Mouse (Mus musculus) kidney, embryonic 14.5 days (tissue): ENCODE data around the gene Ppm1f. TPM values are rescaled to one million over a fixed set of nuclear protein-coding genes. Genes with fewer than 3 reads are reported as not detected.

Source experiments
- ATAC-seq: fragments of 200-750 bp; cut with Nextera tagmentation; 2 replicates; pipeline ENCODE4 v1.8.0; 2017; ENCODE audit warnings: moderate number of reproducible peaks, mild to moderate bottlenecking, moderate TSS enrichment, moderate library complexity; ENCODE audit not compliant: low FRiP score, low TSS enrichment
- H3K27ac ChIP-seq: fragments of 300-500 bp; sonication (generic); 2 replicates; pipeline ENCODE4 v1.5.1; 2014; ENCODE audit warnings: low read depth, mild to moderate bottlenecking, low read length, moderate library complexity, mixed read lengths
- H3K27me3 ChIP-seq: fragments of 300-500 bp; sonication (generic); 2 replicates; pipeline ENCODE4 v1.6.1; 2014; ENCODE audit warnings: mild to moderate bottlenecking, low read length; ENCODE audit not compliant: control insufficient read depth, insufficient read depth
- H3K36me3 ChIP-seq: fragments of 300-500 bp; sonication (generic); 2 replicates; pipeline ENCODE4 v1.6.1; 2014; ENCODE audit warnings: low read length, mixed read lengths; ENCODE audit not compliant: control insufficient read depth, insufficient read depth
- H3K4me1 ChIP-seq: fragments of 300-500 bp; sonication (generic); 2 replicates; pipeline ENCODE4 v1.6.1; 2014; ENCODE audit warnings: low read length, mixed read lengths; ENCODE audit not compliant: control insufficient read depth, insufficient read depth
- H3K4me2 ChIP-seq: fragments of 300-500 bp; sonication (generic); replicated peaks from 2 replicates; pipeline ENCODE4 v1.6.1; 2014; ENCODE audit warnings: low read depth, mild to moderate bottlenecking, low read length
- H3K4me3 ChIP-seq: fragments of 300-500 bp; sonication (generic); 2 replicates; pipeline ENCODE4 v1.5.1; 2014; ENCODE audit warnings: mild to moderate bottlenecking, low read length
- H3K9ac ChIP-seq: fragments of 300-500 bp; sonication (generic); 2 replicates; pipeline ENCODE4 v1.6.1; 2014; ENCODE audit warnings: low read depth, mild to moderate bottlenecking, low read length, moderate library complexity
- H3K9me3 ChIP-seq: fragments of 300-500 bp; sonication (generic); 2 replicates; pipeline ENCODE4 v1.6.1; 2016; ENCODE audit warnings: low read length; ENCODE audit not compliant: control insufficient read depth
- WGBS: fragments of 180-500 bp; shearing (Covaris S2); extraction: QIAGEN DNeasy Blood & Tissue Kit; methylation state at CpG from one replicate; pipeline ENCODE4 v1.1.7; 2014; 5-methylcytosine and 5-hydroxymethylcytosine counted together
- polyA plus RNA-seq: library from polyadenylated mRNA; unstranded; fragments of >200 nt; fragmentation: Nextera tagmentation; extraction: Ambion mirVana; gene quantifications from 2 replicates; pipeline ENCODE4 v1.2.1, GENCODE M21; 2014

Gene Ppm1f
- polyA plus RNA-seq, 1 experiment from 2014 or later: 21.3 TPM

DNA sequence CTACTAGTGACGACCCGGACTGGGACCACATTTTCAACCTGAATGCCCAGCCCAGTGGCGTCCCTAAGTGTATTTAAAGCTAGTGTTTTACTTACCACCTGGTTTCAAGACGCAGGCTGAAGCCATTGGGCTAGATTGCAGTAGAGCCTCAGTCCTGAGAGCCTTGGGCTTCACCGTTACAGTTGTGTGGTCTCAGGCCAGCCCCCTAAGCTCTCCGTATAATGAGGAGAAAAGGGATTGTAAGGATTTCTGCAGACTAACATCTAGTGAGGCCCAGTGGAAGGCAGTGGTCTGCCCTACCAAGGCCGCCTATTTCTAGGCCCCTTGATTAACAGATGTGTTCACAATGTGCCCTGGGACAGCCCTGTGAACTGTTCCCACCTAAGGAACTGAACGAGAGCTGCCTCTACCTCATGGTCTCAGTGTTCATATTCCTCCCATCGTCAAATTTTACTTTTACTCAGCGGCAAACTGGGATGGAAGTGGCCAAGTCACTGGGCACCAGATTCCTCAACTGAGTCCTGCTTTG lies 851 bp downstream of the Ppm1f start:
- Histone ChIP-seq H3K4me3 (peak overlapping the region; percentile 63), H3K9me3 (no peaks in the 10 kb centered on the region), H3K27me3 (no peaks in the 10 kb centered on the region), H3K4me1 (no peaks in the 10 kb centered on the region), H3K4me2 (peak overlapping the region; percentile 77), H3K9ac (peak overlapping the region; percentile 71), H3K36me3 (peaks cover 18% of the 10 kb centered on the region), H3K27ac (no peak overlapping the region; the same call in 1 of the 2 replicates)
- no peak for ATAC-seq
- 21% methylated on average over 10 of the region's 10 CpGs for WGBS

DNA sequence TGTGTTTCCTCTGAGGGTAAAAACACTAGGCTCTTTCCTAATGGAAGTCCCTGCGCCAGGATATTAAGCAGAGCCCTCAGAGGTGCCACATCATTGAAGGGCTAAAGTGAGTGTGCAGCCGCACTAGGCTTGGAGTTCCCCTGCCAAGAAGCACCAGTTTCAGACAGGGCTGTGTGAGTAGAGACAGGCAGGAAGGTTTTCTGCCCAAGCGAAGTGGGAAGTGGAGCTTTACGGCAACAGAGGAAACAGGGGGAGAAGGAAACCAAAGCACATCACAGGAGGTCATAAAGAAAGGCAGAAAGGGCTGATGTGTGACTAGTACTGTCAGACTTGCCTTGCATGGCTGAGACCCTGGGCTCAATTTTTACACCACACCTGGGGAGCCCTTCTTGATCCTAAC lies 6.1 kb downstream of the Ppm1f start:
- no peak overlapping the region for H3K27ac ChIP-seq
- no peaks in the 10 kb centered on the region for H3K27me3 ChIP-seq
- no peak overlapping the region for H3K4me2 ChIP-seq
- H3K9ac ChIP-seq: no peak overlapping the region
- no peaks in the 10 kb centered on the region for H3K9me3 ChIP-seq
- ATAC-seq: no peak
- no peak overlapping the region for H3K4me3 ChIP-seq
- 67% methylated on average over 4 of the region's 4 CpGs for WGBS
- no peaks in the 10 kb centered on the region for H3K4me1 ChIP-seq
- peaks cover 17% of the 10 kb centered on the region for H3K36me3 ChIP-seq

GRCm38 (mm10) chr16:16903188-16903587 lies 6.9 kb downstream of the Ppm1f start:
- Histone ChIP-seq H3K27me3 (no peaks in the 10 kb centered on the region), H3K9ac (no peak overlapping the region; the same call in 1 of the 2 replicates), H3K9me3 (no peaks in the 10 kb centered on the region), H3K27ac (no peak overlapping the region), H3K4me1 (no peaks in the 10 kb centered on the region), H3K4me3 (no peak overlapping the region), H3K4me2 (no peak overlapping the region), H3K36me3 (peaks cover 20% of the 10 kb centered on the region)
- no peak; the same call in 1 of the 2 replicates for ATAC-seq
- WGBS: 87% methylated on average over 5 of the region's 5 CpGs

- H3K4me1 ChIP-seq: no peaks in the 10 kb centered on the region
- H3K4me2 ChIP-seq: no peak overlapping the region
- ATAC-seq: no peak
- H3K9me3 ChIP-seq: no peaks in the 10 kb centered on the region
- WGBS: 72% methylated on average over 6 of the region's 6 CpGs
- no peak overlapping the region for H3K9ac ChIP-seq
- no peaks in the 10 kb centered on the region for H3K27me3 ChIP-seq
- peaks cover 54% of the 10 kb centered on the region for H3K36me3 ChIP-seq
- H3K4me3 ChIP-seq: no peak overlapping the region
- H3K27ac ChIP-seq: peak overlapping the region; percentile 62; the same call in 1 of the 2 replicates
Observed at GRCm38 (mm10) chr16:16907799-16908198, 11.5 kb downstream of the Ppm1f start.

DNA sequence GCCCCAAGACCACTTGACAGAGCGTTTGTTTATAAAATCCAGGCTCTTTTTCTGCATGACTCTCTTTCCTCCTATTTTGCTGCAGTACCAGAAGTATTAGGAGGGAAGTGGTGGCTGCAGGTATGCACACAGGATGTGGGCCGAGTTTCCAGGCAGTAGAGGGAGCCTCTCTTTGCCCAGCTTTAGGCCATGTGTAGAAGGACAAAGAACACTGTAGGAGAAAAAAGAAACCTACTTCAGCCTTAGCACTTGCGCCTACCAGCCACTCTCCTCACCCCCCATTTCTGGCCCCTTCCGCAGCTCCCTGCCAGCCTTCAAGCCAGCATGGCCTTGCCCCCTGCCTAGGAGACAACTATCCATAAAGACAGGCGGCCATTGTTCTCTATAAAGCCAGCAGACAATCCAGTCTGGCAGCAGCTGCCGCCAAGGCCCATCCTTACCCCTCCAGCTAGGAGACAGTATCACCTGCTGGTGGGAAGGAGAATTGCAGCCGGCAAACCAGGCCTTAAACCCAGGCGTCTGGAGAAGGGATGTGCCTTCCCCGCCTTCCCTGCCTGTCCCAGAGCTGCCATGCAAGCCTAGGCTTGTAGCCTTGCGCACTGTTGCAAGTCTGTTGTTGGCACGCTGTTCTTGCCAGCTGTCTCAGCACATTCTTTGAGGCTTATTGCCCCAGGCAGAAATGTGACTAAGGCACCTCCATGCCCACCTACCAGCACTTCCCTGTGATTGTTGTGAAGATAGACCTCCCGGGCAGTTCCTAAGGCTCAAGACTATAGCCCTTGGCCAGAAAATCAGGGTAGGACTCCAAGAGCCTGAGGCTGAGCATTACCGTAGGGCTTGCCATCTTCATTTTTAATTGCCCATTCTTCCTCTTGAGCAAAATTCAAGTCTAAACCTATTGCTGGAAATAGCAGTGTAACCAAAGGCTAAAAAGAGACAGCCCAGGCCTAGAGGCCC lies 15.7 kb downstream of the Ppm1f start:
- Histone ChIP-seq H3K4me1 (no peaks in the 10 kb centered on the region), H3K9me3 (no peaks in the 10 kb centered on the region), H3K27me3 (no peaks in the 10 kb centered on the region), H3K9ac (no peak overlapping the region), H3K4me3 (no peak overlapping the region), H3K4me2 (no peak overlapping the region), H3K36me3 (peaks cover 64% of the 10 kb centered on the region), H3K27ac (no peak overlapping the region)
- WGBS: 51% methylated on average over 13 of the region's 13 CpGs
- ATAC-seq: peak; percentile 87

- H3K9me3 ChIP-seq: no peaks in the 10 kb centered on the region
- no peak overlapping the region for H3K27ac ChIP-seq
- 71% methylated on average over 1 of the region's 1 CpGs for WGBS
- H3K36me3 ChIP-seq: peaks cover 75% of the 10 kb centered on the region
- H3K4me2 ChIP-seq: no peak overlapping the region
- H3K9ac ChIP-seq: no peak overlapping the region
- H3K4me3 ChIP-seq: no peak overlapping the region
- ATAC-seq: no peak
- H3K27me3 ChIP-seq: no peaks in the 10 kb centered on the region
- no peaks in the 10 kb centered on the region for H3K4me1 ChIP-seq
Observed at GRCm38 (mm10) chr16:16913440-16913839, 17.2 kb downstream of the Ppm1f start.

- Histone ChIP-seq H3K4me3 (no peak overlapping the region), H3K4me2 (no peak overlapping the region), H3K4me1 (no peaks in the 10 kb centered on the region), H3K27me3 (no peaks in the 10 kb centered on the region), H3K27ac (no peak overlapping the region), H3K9ac (no peak overlapping the region), H3K9me3 (no peaks in the 10 kb centered on the region), H3K36me3 (peaks cover 78% of the 10 kb centered on the region)
- ATAC-seq: no peak
- WGBS: 95% methylated on average over 7 of the region's 7 CpGs
Observed at GRCm38 (mm10) chr16:16918441-16919117, 22.3 kb downstream of the Ppm1f start.

DNA sequence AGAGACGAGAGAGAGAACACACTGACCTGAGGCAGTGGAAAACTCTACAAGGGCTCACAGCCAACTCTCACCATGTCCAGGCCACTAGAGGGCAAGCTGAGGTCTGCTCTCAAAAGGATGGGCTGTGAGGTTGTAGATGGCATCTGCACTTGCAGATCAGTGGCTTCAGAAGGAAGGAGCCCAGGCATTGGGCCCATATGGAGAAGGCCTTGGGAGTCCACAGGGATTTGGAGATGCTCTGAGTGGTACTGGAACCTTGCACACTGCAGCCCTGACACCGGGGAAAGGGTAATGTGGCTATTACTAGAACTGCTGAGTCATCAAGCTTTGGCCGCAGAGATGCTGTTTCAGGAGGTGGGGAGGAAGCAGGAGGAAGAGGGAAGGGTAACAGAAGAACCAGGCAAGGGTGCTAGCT lies 24.8 kb downstream of the Ppm1f start:
- Histone ChIP-seq H3K9ac (no peak overlapping the region), H3K9me3 (no peaks in the 10 kb centered on the region), H3K36me3 (peaks cover 70% of the 10 kb centered on the region; the same call in 1 of the 2 replicates), H3K27ac (no peak overlapping the region), H3K4me1 (no peaks in the 10 kb centered on the region), H3K4me2 (no peak overlapping the region), H3K27me3 (no peaks in the 10 kb centered on the region), H3K4me3 (no peak overlapping the region)
- WGBS: 67% methylated on average over 3 of the region's 3 CpGs
- 0 out of 2 replicates have a peak, but pooled peaks have one; percentile 29 for ATAC-seq
